Mouse (Mus musculus): ENCODE results near the gene Cep162. TPM values are rescaled to one million over a fixed set of nuclear protein-coding genes. Genes with fewer than 3 reads are reported as not detected.

Cep162 gene
- polyA plus RNA-seq, 1 experiment from 2014 or later, result 6.4 TPM

DNA sequence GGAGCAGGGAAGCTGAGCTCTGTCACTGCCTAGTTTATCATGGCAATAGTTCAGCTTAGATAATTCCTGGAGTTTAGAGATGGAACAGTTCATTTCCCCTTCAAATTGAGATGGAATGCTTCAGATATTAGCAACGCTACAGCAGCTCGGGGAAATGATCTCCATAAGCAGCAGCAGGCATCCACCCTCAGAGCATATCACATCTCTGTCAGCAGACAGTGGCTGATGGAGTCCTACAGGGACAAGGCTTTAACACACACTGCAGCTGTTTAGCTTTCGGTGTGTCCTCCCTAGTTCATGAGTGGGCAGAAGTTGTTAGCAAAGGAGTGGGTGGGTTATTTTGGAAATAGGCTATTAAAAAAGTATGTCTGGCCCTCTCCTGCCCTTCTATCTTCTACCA is 58.1 kb downstream of the Cep162 start:
- H3K9ac ChIP-seq, result no peak overlapping the region
- no peak for ATAC-seq (ENCODE audit: low FRiP score, low read depth)
- H3K36me3 ChIP-seq, result peaks cover 24% of the 10 kb centered on the region
- H3K9me3 ChIP-seq, result no peaks in the 10 kb centered on the region
- H3K4me2 ChIP-seq, result no peak overlapping the region
- H3K4me1 ChIP-seq (replicated peaks), result no peaks in the 10 kb centered on the region
- no peak overlapping the region for H3K4me3 ChIP-seq
- no peaks in the 10 kb centered on the region for H3K27me3 ChIP-seq
- 72% methylated on average over 3 of the region's 3 CpGs for WGBS
- no peak overlapping the region for H3K27ac ChIP-seq (replicated peaks)

DNA sequence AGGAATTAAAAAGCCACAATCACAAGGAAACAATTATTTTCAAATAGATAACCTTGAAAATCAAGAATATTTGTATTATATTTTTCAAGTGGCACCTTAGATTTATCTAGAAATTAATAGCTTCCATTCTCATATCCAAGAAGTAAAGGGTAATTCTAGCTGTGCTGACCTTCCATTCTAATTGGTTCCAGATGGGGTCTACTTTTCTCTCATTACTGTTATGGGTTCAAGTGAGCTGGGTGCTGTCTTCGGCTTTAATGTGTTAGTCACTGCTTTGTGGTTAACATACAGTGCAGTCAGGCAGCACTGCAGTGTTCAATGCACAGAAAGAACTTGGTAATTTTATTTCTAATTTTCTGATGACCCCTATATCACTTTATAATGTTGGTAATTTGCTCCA is 61.6 kb downstream of the Cep162 start:
- ATAC-seq (ENCODE audit: low FRiP score, low read depth), result no peak
- no peaks in the 10 kb centered on the region for H3K27me3 ChIP-seq
- peaks cover 34% of the 10 kb centered on the region for H3K36me3 ChIP-seq

DNA sequence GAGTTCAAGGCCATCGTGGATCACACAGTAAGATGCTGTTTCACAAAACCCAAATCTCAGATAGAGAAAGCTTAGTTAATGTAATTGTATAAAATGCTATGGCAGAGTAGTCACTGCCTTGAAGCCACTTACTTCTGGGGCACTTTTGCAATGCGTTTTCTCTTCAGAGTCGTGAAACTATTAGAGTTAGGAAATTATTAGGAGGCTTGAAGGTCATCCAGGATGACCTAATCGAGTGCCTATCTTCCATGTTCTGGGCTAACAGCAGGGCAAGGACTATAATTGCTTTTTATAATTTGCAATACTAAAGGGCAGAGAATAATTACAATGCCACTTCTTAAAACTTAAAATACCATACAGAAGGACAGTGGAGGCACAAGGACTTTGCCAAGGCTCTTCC is 68.0 kb downstream of the Cep162 start:
- WGBS, result 90% methylated on average over 4 of the region's 4 CpGs
- Histone ChIP-seq H3K27ac (replicated peaks) (no peak overlapping the region), H3K36me3 (peaks cover 22% of the 10 kb centered on the region), H3K4me3 (no peak overlapping the region), H3K4me2 (no peak overlapping the region), H3K9me3 (no peaks in the 10 kb centered on the region), H3K4me1 (replicated peaks) (no peaks in the 10 kb centered on the region), H3K9ac (no peak overlapping the region), H3K27me3 (no peaks in the 10 kb centered on the region)
- no peak for ATAC-seq (ENCODE audit: low FRiP score, low read depth)

More for the DNA sequence above, 61.6 kb downstream of the Cep162 start:
- Histone ChIP-seq H3K4me2 (no peak overlapping the region), H3K27ac (replicated peaks) (no peak overlapping the region), H3K4me3 (no peak overlapping the region), H3K9ac (no peak overlapping the region), H3K4me1 (replicated peaks) (no peaks in the 10 kb centered on the region), H3K9me3 (no peaks in the 10 kb centered on the region)
- WGBS, result 88% methylated on average over 1 of the region's 1 CpGs

DNA sequence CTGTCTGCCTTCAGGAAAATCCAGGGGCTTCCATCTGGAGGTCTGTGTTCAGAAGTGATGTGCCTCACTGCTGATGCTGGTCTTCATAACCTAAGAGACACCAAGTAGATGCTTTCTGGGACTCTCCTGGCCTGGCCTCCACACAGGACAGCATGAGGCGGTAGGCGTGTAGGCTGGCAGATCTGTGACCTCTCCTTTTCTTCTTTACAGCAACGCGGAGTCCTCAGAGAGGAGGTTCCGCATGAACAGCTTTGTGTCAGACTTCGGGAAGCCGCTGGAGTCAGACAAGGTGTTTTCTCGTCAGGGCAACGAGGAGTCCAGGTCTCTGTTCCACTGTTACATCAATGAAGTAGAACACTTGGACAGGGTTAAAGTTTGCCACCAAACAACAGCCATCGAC is 73.1 kb downstream of the Cep162 start:
- no peak overlapping the region for H3K4me2 ChIP-seq
- no peak for ATAC-seq (ENCODE audit: low FRiP score, low read depth)
- no peak overlapping the region for H3K4me3 ChIP-seq
- H3K4me1 ChIP-seq (replicated peaks), result no peaks in the 10 kb centered on the region
- H3K27me3 ChIP-seq, result no peaks in the 10 kb centered on the region
- 82% methylated on average over 10 of the region's 10 CpGs for WGBS
- no peak overlapping the region for H3K9ac ChIP-seq
- no peak overlapping the region for H3K27ac ChIP-seq (replicated peaks)
- no peaks in the 10 kb centered on the region for H3K9me3 ChIP-seq
- H3K36me3 ChIP-seq, result no peaks in the 10 kb centered on the region

DNA sequence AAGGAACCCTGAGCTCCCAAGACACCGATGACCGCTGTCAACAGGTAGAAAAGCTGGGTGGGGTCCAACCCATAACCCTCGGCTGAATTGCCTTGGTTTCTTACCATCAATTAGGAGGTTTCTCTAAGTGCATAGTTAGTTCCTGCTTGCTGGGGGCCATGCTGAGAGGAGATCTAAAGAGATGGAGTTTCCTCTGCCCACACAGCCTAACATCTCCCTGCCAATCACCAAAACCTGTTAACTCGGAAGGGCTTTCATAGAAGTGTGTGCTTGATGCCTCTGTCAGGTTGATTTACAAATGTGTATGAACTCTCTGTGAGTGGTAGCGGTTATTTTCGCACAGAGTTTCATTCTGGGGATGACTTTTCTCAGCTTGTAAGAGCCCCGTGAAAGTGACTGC is 76.8 kb downstream of the Cep162 start:
- no peak for ATAC-seq (ENCODE audit: low FRiP score, low read depth)
- Histone ChIP-seq H3K4me2 (no peak overlapping the region), H3K4me3 (no peak overlapping the region), H3K27me3 (no peaks in the 10 kb centered on the region), H3K4me1 (replicated peaks) (no peaks in the 10 kb centered on the region), H3K9me3 (no peaks in the 10 kb centered on the region), H3K36me3 (no peaks in the 10 kb centered on the region), H3K9ac (no peak overlapping the region), H3K27ac (replicated peaks) (no peak overlapping the region)
- 69% methylated on average over 7 of the region's 7 CpGs for WGBS

DNA sequence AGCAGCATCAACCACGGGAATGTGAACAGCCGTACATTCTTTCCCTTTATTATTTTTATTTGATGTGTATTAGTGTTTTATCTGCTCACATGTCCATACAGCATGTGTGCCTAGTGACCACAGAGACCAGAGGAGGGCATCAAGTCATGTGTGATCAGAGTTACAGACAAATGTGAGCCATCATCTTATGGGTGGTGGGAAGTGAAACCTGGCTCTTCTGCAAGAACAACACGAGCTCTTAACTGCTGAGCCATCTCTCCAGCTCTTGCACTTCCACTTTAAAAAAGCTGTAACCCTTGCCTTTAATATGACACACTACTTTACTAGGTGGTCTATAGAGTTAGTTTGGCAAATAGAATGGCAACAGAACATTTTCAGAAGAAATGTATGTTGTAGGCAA is 83.8 kb downstream of the Cep162 start:
- Histone ChIP-seq H3K36me3 (no peaks in the 10 kb centered on the region), H3K4me3 (no peak overlapping the region), H3K27me3 (no peaks in the 10 kb centered on the region), H3K4me1 (replicated peaks) (0 out of 2 replicates have a peak, but pooled peaks cover 4% of the 10 kb centered on the region), H3K9ac (no peak overlapping the region), H3K27ac (replicated peaks) (no peak overlapping the region), H3K9me3 (no peaks in the 10 kb centered on the region), H3K4me2 (no peak overlapping the region)
- 91% methylated on average over 3 of the region's 3 CpGs for WGBS
- no peak for ATAC-seq (ENCODE audit: low FRiP score, low read depth)

DNA sequence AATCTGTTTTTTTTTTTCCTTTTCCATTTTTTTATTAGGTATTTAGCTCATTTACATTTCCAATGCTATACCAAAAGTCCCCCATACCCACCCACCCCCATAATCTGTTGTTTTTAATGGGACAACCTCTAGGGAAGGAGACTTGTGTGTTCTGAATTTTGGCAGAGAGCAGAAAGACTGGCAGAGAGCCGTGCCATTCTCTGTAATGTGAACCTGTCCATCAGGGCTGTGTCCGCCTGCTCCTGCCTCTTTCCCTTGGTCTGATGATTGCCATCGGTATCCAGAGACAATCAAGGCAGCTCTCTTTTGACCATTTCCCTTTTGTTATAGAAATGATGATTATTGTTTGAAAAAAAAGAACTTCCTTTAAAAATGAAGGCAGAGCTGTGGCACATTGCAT is 84.4 kb downstream of the Cep162 start:
- no peak overlapping the region for H3K4me3 ChIP-seq
- no peaks in the 10 kb centered on the region for H3K9me3 ChIP-seq
- H3K9ac ChIP-seq, result no peak overlapping the region
- H3K27me3 ChIP-seq, result no peaks in the 10 kb centered on the region
- no peak for ATAC-seq (ENCODE audit: low FRiP score, low read depth)
- H3K36me3 ChIP-seq, result no peaks in the 10 kb centered on the region
- H3K4me1 ChIP-seq (replicated peaks), result 0 out of 2 replicates have a peak, but pooled peaks cover 4% of the 10 kb centered on the region
- H3K27ac ChIP-seq (replicated peaks), result no peak overlapping the region
- WGBS, result 61% methylated on average over 3 of the region's 3 CpGs
- no peak overlapping the region for H3K4me2 ChIP-seq

DNA sequence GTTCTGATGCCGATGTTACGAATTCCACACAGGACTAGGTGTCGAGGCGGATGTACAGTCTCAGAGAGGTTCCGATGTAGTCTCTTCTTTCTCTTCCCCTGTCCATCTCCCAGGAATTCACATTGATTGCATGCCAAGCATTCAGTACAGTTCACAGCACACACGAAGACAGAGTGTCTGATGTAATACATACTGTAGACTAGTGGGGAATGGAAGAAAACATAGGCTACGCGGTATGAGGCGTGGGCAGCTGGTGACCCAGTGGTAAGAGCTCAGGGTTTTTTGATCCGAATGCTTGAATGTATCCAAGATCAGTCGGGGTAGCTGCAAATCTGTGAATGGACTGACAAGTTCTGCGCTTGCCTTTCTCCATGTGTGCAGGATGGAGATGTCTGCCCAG is 86.2 kb downstream of the Cep162 start:
- Histone ChIP-seq H3K36me3 (no peaks in the 10 kb centered on the region), H3K9me3 (no peaks in the 10 kb centered on the region), H3K27ac (replicated peaks) (no peak overlapping the region), H3K4me1 (replicated peaks) (0 out of 2 replicates have a peak, but pooled peaks cover 4% of the 10 kb centered on the region), H3K27me3 (no peaks in the 10 kb centered on the region), H3K4me3 (no peak overlapping the region), H3K9ac (no peak overlapping the region), H3K4me2 (no peak overlapping the region)
- 82% methylated on average over 12 of the region's 12 CpGs for WGBS
- no peak for ATAC-seq (ENCODE audit: low FRiP score, low read depth)

DNA sequence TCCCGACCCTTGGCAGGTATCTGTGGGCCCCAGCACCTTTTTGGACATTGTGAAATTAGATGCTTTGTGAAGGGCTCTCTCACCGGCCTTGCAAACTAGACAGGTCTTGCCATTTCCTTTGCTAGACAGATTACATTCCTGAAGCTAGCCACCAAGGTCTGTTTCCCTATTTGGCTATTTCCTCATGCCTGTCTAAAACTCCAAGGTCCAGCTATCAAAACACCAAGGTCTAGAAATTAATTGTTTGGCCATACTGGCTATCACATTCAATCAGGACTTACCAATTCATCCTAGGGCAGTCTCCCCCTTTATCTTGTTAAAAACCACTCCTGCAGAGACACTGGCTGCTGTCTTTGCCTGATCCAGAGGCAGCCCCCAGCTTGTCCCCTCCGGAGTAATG is 87.3 kb downstream of the Cep162 start:
- no peaks in the 10 kb centered on the region for H3K36me3 ChIP-seq
- no peak overlapping the region for H3K4me3 ChIP-seq
- ATAC-seq (ENCODE audit: low FRiP score, low read depth), result no peak
- H3K4me2 ChIP-seq, result no peak overlapping the region
- no peak overlapping the region for H3K9ac ChIP-seq
- H3K27ac ChIP-seq (replicated peaks), result no peak overlapping the region
- WGBS, result 74% methylated on average over 3 of the region's 3 CpGs
- 0 out of 2 replicates have a peak, but pooled peaks cover 4% of the 10 kb centered on the region for H3K4me1 ChIP-seq (replicated peaks)
- no peaks in the 10 kb centered on the region for H3K27me3 ChIP-seq
- H3K9me3 ChIP-seq, result no peaks in the 10 kb centered on the region

DNA sequence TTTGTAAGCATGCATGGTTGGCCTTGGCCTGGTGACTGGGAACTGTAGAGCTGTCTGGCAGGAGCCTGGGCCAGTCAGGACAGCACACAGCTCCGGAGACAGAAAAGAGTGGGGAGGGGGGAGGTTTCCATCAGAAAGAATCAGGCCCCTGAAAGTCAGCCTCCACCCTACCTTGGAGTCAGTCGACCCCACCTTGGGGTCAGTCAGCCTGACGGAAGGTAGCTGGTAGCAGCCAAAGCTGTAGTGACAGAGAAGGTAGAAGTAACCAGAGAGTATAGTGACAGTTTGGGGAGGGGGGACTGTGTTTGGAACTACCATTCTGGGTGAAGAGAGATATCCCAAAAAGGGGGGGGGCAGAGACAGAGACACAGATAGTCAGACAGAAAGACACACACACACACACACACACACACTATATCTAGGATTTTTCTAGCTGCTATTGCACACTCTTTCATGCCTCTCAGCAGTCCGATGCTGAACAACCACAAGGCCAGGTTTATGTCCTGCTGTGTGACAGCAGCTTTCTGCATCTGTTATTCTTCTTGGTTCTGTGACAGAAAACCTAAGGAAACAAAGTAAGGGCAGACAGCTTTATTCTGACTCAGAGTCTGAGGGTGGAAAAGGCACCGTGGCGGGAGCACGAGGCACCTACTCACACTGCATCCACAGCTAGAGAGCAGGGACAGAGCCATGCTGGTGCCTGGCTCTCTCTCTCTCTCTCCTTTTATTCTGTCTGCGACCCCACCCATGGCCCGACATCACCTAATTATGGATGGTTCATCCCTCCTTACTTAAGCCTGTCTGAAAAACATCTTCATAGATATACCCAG is 88.1 kb downstream of the Cep162 start:
- Histone ChIP-seq H3K4me2 (no peak overlapping the region), H3K9ac (no peak overlapping the region), H3K4me3 (no peak overlapping the region), H3K9me3 (no peaks in the 10 kb centered on the region), H3K27me3 (no peaks in the 10 kb centered on the region), H3K36me3 (no peaks in the 10 kb centered on the region), H3K4me1 (replicated peaks) (0 out of 2 replicates have a peak, but pooled peaks cover 4% of the 10 kb centered on the region), H3K27ac (replicated peaks) (no peak overlapping the region)
- peak; percentile 63; the same call in 1 of the 2 replicates for ATAC-seq (ENCODE audit: low FRiP score, low read depth)
- WGBS, result 67% methylated on average over 9 of the region's 9 CpGs

DNA sequence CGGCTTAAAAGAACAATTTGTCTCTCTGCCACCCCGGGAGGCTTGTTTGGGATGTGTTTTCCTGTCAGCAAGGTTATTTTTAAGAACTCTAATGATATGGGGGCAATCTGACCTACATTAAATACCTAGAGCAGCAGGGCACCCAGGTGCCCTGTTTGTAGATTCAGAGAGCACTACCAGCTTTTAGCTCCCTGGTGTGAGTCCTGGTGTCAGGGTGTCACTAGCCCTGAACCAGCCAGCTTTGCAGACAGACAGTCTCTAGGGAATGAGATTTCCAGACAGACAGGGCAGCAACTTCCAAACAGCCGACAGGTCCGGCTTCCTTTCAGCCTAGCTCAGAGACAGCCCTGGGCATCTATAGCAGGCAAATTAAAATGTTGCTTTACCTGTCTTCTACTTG is 92.8 kb downstream of the Cep162 start:
- WGBS, result 82% methylated on average over 4 of the region's 4 CpGs
- Histone ChIP-seq H3K4me3 (no peak overlapping the region), H3K9me3 (no peaks in the 10 kb centered on the region), H3K27ac (replicated peaks) (no peak overlapping the region), H3K27me3 (no peaks in the 10 kb centered on the region), H3K4me1 (replicated peaks) (0 out of 2 replicates have a peak, but pooled peaks cover 4% of the 10 kb centered on the region), H3K9ac (no peak overlapping the region), H3K4me2 (no peak overlapping the region), H3K36me3 (no peaks in the 10 kb centered on the region)
- ATAC-seq (ENCODE audit: low FRiP score, low read depth), result no peak

DNA sequence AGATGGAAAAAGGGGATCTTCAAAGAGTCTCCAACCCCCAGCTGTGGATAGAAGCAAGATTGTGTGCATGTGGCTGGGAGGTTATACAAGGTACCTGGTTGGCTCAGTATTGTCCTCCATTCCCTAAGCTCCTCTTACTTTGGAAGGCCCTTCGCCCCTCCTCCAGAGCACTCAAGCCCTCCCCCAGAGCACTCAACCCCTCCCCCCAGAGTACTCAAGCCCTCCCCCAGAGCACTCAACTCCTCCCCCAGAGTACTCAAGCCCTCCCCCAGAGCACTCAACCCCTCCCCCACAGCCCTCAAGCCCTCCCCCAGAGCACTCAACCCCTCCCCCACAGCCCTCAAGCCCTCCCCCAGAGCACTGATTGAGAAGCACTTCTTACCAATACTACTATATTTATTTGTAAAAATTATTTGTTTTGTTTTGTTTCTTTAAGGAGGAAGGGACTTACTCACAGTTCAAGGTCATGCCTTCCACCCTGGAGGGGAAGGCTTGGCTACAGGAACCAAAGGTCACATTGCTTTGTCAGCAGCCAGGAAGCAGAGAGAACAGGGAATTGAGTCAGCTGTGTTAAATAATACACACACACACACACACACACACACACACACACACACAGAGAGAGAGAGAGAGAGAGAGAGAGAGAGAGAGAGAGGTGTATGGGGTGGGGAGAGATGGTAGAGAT is 102.6 kb downstream of the Cep162 start:
- 100% methylated on average over 1 of the region's 1 CpGs for WGBS
- H3K9me3 ChIP-seq, result no peaks in the 10 kb centered on the region
- no peak overlapping the region for H3K4me3 ChIP-seq
- no peaks in the 10 kb centered on the region for H3K4me1 ChIP-seq (replicated peaks)
- H3K4me2 ChIP-seq, result no peak overlapping the region
- no peak overlapping the region for H3K27ac ChIP-seq (replicated peaks)
- no peaks in the 10 kb centered on the region for H3K36me3 ChIP-seq
- no peaks in the 10 kb centered on the region for H3K27me3 ChIP-seq
- H3K9ac ChIP-seq, result no peak overlapping the region
- no peak for ATAC-seq (ENCODE audit: low FRiP score, low read depth)

Data from hindbrain, embryonic 15.5 days (tissue).